Mouse (Mus musculus): ENCODE data around the gene Meis1.

DNA sequence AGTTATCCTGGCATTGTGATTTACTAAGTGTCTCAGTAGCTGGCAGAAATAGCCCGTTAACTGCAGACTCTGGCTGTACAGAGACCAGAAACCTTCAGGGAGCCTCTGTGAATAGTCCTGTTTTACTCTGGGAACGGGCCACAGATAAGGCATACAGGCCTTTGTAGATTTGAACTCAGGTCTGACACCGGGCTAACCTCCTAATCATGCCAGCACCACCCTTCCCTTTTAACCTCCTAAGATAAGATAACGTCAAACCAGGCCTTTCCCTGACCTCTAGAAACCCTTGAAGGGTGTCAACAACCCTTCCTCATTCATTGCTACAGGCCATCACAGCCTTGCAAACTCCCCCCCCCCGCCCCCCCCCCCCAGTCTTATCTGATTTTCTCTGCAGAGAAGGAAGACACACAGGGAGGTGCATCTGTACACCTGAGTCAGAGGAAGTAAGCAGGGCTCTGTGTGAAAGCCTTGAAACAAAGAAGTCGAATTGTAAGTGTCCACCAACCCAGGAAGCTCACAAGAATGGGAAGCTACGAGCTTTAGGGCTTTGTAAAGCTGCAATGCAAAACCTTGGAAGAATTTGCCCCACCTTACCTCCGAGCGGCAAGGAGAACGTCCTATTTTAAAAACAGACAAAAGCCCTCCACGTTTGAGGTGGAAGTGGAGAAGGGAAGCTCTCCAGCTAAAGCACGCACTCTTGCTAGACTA is 61.5 kb downstream of the Meis1 start:
- no peak for TF ChIP-seq CTCF (IDR thresholded peaks at IDR 0.05)
- TF ChIP-seq EP300 (IDR thresholded peaks at IDR 0.05), result no peak

Data from lung, postnatal 0 days (tissue).